Mouse (Mus musculus) embryonic facial prominence, embryonic 14.5 days (tissue): ENCODE measurements around the gene Wdr18. TPM values are rescaled to one million over a fixed set of nuclear protein-coding genes. Genes with fewer than 3 reads are reported as not detected.

ENCODE experiments used
- ATAC-seq: fragments of 200-750 bp; cut with Nextera tagmentation; 2 replicates; pipeline ENCODE4 v1.8.0; 2017; ENCODE audit warnings: low read depth, moderate number of reproducible peaks, moderate TSS enrichment
- DNase-seq: peaks from one replicate; pipeline ENCODE4 v3.0.0-alpha.2; 2015; ENCODE audit warnings: low spot score
- H3K27ac ChIP-seq: fragments of 300-500 bp; sonication (generic); replicated peaks from 2 replicates; pipeline ENCODE4 v1.5.1; 2014; ENCODE audit warnings: low read depth, mild to moderate bottlenecking, low read length, moderate library complexity
- H3K27me3 ChIP-seq: fragments of 300-500 bp; sonication (generic); replicated peaks from 2 replicates; pipeline ENCODE4 v1.6.1; 2014; ENCODE audit warnings: low read length; ENCODE audit not compliant: control insufficient read depth, insufficient read depth
- H3K36me3 ChIP-seq: fragments of 300-500 bp; sonication (generic); 2 replicates; pipeline ENCODE4 v1.6.1; 2014; ENCODE audit warnings: low read length, mixed read lengths; ENCODE audit not compliant: control insufficient read depth, insufficient read depth
- H3K4me1 ChIP-seq: fragments of 300-500 bp; sonication (generic); 2 replicates; pipeline ENCODE4 v1.6.1; 2014; ENCODE audit warnings: antibody characterized with exemption, low read length; ENCODE audit not compliant: control insufficient read depth, insufficient read depth
- H3K4me2 ChIP-seq: fragments of 300-500 bp; sonication (generic); 2 replicates; pipeline ENCODE4 v1.6.1; 2014; ENCODE audit warnings: low read depth, mild to moderate bottlenecking, low read length, moderate library complexity, mixed read lengths
- H3K4me3 ChIP-seq: fragments of 300-500 bp; sonication (generic); 2 replicates; pipeline ENCODE4 v1.5.1; 2014; ENCODE audit warnings: low read depth, mild to moderate bottlenecking, low read length
- H3K9ac ChIP-seq: fragments of 300-500 bp; sonication (generic); 2 replicates; pipeline ENCODE4 v1.6.1; 2014; ENCODE audit warnings: low read depth, mild to moderate bottlenecking, low read length, moderate library complexity, mixed read lengths
- H3K9me3 ChIP-seq: fragments of 300-500 bp; sonication (generic); 2 replicates; pipeline ENCODE4 v1.6.1; 2016; ENCODE audit warnings: low read length; ENCODE audit not compliant: control insufficient read depth
- WGBS: fragments of 180-500 bp; shearing (Covaris S2); extraction: QIAGEN DNeasy Blood & Tissue Kit; methylation state at CpG from one replicate; pipeline ENCODE4 v1.1.7; 2014; 5-methylcytosine and 5-hydroxymethylcytosine counted together
- polyA plus RNA-seq: library from polyadenylated mRNA; unstranded; fragments of >200 nt; fragmentation: Nextera tagmentation; extraction: Ambion mirVana; gene quantifications from 2 replicates; pipeline ENCODE4 v1.2.1, GENCODE M21; 2014

Wdr18 gene
- polyA plus RNA-seq, 1 experiment from 2014 or later, result 97.4 TPM

DNA sequence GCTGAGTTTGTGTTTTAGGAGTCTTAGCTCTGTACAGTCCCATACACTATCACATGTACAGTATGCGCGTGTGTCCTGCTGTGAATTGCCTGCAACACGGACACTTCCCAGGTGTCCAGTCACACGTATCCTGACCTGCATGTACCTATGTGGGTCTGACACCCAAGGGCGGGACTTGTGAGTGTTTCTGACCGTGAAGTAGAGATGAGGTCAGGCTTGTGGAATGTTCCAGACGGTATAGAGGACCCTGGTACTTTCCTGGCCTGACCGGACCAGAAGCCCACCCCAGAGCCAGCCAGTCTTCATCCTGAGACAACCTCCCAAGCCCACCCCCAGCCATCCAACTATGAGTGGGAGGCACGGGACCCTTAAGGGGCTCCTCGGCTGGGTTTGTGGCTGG is 55.6 kb downstream of the Wdr18 start:
- ATAC-seq, result no peak
- Histone ChIP-seq H3K9me3 (peaks cover 10% of the 10 kb centered on the region), H3K27me3 (peaks cover 44% of the 10 kb centered on the region), H3K4me3 (no peak overlapping the region), H3K36me3 (0 out of 2 replicates have a peak, but pooled peaks cover 11% of the 10 kb centered on the region), H3K4me2 (no peak overlapping the region), H3K27ac (no peak overlapping the region), H3K4me1 (0 out of 2 replicates have a peak, but pooled peaks cover 9% of the 10 kb centered on the region), H3K9ac (no peak overlapping the region)
- DNase-seq, result no peak
- 74% methylated on average over 10 of the region's 10 CpGs for WGBS

DNA sequence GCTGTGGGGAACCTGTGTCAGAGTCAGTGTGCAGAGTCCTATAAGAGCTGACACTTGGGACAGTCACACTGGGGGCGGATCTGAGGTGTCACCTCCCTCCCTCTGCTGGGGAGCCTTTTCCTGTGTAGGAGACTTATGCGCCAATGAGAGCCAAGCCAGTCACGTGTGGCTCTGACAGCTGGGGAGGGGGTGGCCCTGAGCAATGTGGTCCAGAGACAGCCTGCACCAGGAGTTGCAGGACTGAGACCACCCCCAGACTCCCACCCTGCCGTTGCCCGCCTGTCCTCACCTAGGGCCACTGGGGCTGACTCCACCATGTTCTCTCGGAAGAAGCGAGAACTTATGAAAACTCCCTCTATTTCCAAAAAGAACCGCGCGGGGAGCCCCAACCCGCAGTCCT is 56.6 kb downstream of the Wdr18 start, which contains the start of gene Arhgap45:
Gene Arhgap45 (plus strand): TSS at position 143 of the 400 bp plus-strand sequence.
- H3K9ac ChIP-seq, result no peak within 1 kb of the TSS
- 0 out of 2 replicates have a peak, but pooled peaks cover 2% of the 10 kb centered on the region for H3K36me3 ChIP-seq
- DNase-seq (no peak), ATAC-seq (no peak)
- H3K4me1 ChIP-seq, result 0 out of 2 replicates have a peak, but pooled peaks cover 9% of the 10 kb centered on the region
- 70% methylated on average over 9 of the region's 11 CpGs for WGBS
- peaks cover under 1% of the 10 kb centered on the region; the same call in 1 of the 2 replicates for H3K9me3 ChIP-seq
- H3K4me3 ChIP-seq, result no peak within 1 kb of the TSS
- no peak within 1 kb of the TSS for H3K27ac ChIP-seq
- no peak within 1 kb of the TSS for H3K4me2 ChIP-seq
- H3K27me3 ChIP-seq, result peaks cover 44% of the 10 kb centered on the region

GRCm38 (mm10) chr10:80016931-80017330 is 57.0 kb downstream of the Wdr18 start:
- Histone ChIP-seq H3K9me3 (no peaks in the 10 kb centered on the region), H3K4me2 (no peak overlapping the region), H3K36me3 (no peaks in the 10 kb centered on the region), H3K4me1 (0 out of 2 replicates have a peak, but pooled peaks cover 9% of the 10 kb centered on the region), H3K4me3 (no peak overlapping the region), H3K9ac (no peak overlapping the region), H3K27me3 (peaks cover 43% of the 10 kb centered on the region), H3K27ac (no peak overlapping the region)
- ATAC-seq (no peak), DNase-seq (no peak)
- 91% methylated on average over 10 of the region's 10 CpGs for WGBS

- WGBS, result 69% methylated on average over 3 of the region's 3 CpGs
- H3K4me1 ChIP-seq, result 0 out of 2 replicates have a peak, but pooled peaks cover 9% of the 10 kb centered on the region
- H3K4me3 ChIP-seq, result no peak overlapping the region
- DNase-seq (no peak), ATAC-seq (no peak)
- no peak overlapping the region for H3K4me2 ChIP-seq
- no peaks in the 10 kb centered on the region for H3K9me3 ChIP-seq
- no peak overlapping the region for H3K9ac ChIP-seq
- H3K27me3 ChIP-seq, result peaks cover 39% of the 10 kb centered on the region
- H3K36me3 ChIP-seq, result no peaks in the 10 kb centered on the region
- H3K27ac ChIP-seq, result no peak overlapping the region
These were observed 57.4 kb downstream of the Wdr18 start for GRCm38 (mm10) chr10:80017361-80017760.

DNA sequence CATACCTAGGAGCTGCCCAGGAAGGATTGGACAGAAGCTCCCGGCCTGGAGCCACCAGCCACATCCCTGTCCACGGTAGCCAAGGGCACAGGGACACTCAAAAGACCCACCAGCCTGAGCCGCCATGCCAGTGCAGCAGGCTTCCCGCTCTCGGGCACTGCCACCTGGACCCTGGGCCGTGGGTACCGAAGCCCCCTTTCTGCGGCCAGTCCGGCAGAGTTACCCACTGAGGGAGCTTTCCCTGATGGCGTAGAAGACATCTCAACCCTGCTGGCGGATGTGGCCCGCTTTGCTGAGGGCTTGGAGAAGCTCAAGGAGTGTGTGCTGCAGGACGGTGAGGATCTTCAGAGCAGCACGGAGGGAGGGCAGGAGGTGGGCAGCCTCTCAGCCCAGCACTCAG is 57.8 kb downstream of the Wdr18 start:
- DNase-seq (no peak), ATAC-seq (no peak)
- no peak overlapping the region for H3K27ac ChIP-seq
- 0 out of 2 replicates have a peak, but pooled peaks cover 9% of the 10 kb centered on the region for H3K4me1 ChIP-seq
- H3K4me2 ChIP-seq, result no peak overlapping the region
- H3K4me3 ChIP-seq, result no peak overlapping the region
- peaks cover 35% of the 10 kb centered on the region for H3K27me3 ChIP-seq
- no peak overlapping the region for H3K9ac ChIP-seq
- WGBS, result 82% methylated on average over 14 of the region's 14 CpGs
- H3K36me3 ChIP-seq, result no peaks in the 10 kb centered on the region
- H3K9me3 ChIP-seq, result no peaks in the 10 kb centered on the region

GRCm38 (mm10) chr10:80018739-80019297 is 58.9 kb downstream of the Wdr18 start:
- DNase-seq (no peak), ATAC-seq (peak; percentile 43; the same call in 1 of the 2 replicates)
- WGBS, result 11% methylated on average over 10 of the region's 15 CpGs
- peak overlapping the region; percentile 46; the same call in 1 of the 2 replicates for H3K4me2 ChIP-seq
- H3K4me3 ChIP-seq, result no peak overlapping the region
- H3K36me3 ChIP-seq, result no peaks in the 10 kb centered on the region
- 0 out of 2 replicates have a peak, but pooled peaks cover 9% of the 10 kb centered on the region for H3K4me1 ChIP-seq
- peak overlapping the region; percentile 45; the same call in 1 of the 2 replicates for H3K9ac ChIP-seq
- H3K27ac ChIP-seq, result no peak overlapping the region
- H3K27me3 ChIP-seq, result peaks cover 24% of the 10 kb centered on the region
- no peaks in the 10 kb centered on the region for H3K9me3 ChIP-seq

- Histone ChIP-seq H3K9ac (peak overlapping the region; percentile 45), H3K27me3 (peaks cover 17% of the 10 kb centered on the region), H3K36me3 (no peaks in the 10 kb centered on the region), H3K4me1 (0 out of 2 replicates have a peak, but pooled peaks cover 9% of the 10 kb centered on the region), H3K27ac (no peak overlapping the region), H3K4me2 (peak overlapping the region; percentile 46), H3K4me3 (peak overlapping the region; percentile 14), H3K9me3 (no peaks in the 10 kb centered on the region)
- WGBS, result 9% methylated on average over 19 of the region's 20 CpGs
- DNase-seq (no peak), ATAC-seq (peak; percentile 38; the same call in 1 of the 2 replicates)
These were observed 59.6 kb downstream of the Wdr18 start for GRCm38 (mm10) chr10:80019471-80020131.
